Mouse (Mus musculus) hindbrain, embryonic 16.5 days (tissue): ENCODE data around the gene Acer3. TPM values are rescaled to one million over a fixed set of nuclear protein-coding genes. Genes with fewer than 3 reads are reported as not detected.
A peak's percentile ranks its signal among the peaks of the same experiment; 100 is the strongest.

Experiments
- ATAC-seq: fragments of 200-750 bp; cut with Nextera tagmentation; 2 replicates; pipeline ENCODE4 v1.8.0; 2017; ENCODE audit warnings: moderate TSS enrichment, moderate library complexity
- H3K27ac ChIP-seq: fragments of 300-500 bp; sonication (generic); 2 replicates; pipeline ENCODE4 v1.5.1; 2014; ENCODE audit warnings: low read depth, mild to moderate bottlenecking, control low read depth, low read length, moderate library complexity
- H3K27me3 ChIP-seq: fragments of 300-500 bp; sonication (generic); replicated peaks from 2 replicates; pipeline ENCODE4 v1.6.1; 2014; ENCODE audit warnings: low read length; ENCODE audit not compliant: control insufficient read depth, insufficient read depth
- H3K36me3 ChIP-seq: fragments of 300-500 bp; sonication (generic); 2 replicates; pipeline ENCODE4 v1.6.1; 2014; ENCODE audit warnings: mild to moderate bottlenecking, low read length, moderate library complexity, mixed read lengths; ENCODE audit not compliant: control insufficient read depth, insufficient read depth
- H3K4me1 ChIP-seq: fragments of 300-500 bp; sonication (generic); 2 replicates; pipeline ENCODE4 v1.6.1; 2014; ENCODE audit warnings: low read depth, low read length; ENCODE audit not compliant: control insufficient read depth, insufficient read depth
- H3K4me2 ChIP-seq: fragments of 300-500 bp; sonication (generic); 2 replicates; pipeline ENCODE4 v1.6.1; 2014; ENCODE audit warnings: mild to moderate bottlenecking, low read length, control low read depth, moderate library complexity
- H3K4me3 ChIP-seq: fragments of 300-500 bp; sonication (generic); 2 replicates; pipeline ENCODE4 v1.5.1; 2014; ENCODE audit warnings: mild to moderate bottlenecking, low read length, control low read depth, moderate library complexity
- H3K9ac ChIP-seq: fragments of 300-500 bp; sonication (generic); 2 replicates; pipeline ENCODE4 v1.6.1; 2014; ENCODE audit warnings: low read depth, mild to moderate bottlenecking, control low read depth, low read length, moderate library complexity
- H3K9me3 ChIP-seq: fragments of 300-500 bp; sonication (generic); 2 replicates; pipeline ENCODE4 v1.6.1; 2014; ENCODE audit warnings: mild to moderate bottlenecking, low read length, moderate library complexity; ENCODE audit not compliant: control insufficient read depth
- WGBS: fragments of 180-500 bp; shearing (Covaris S2); extraction: QIAGEN DNeasy Blood & Tissue Kit; methylation state at CpG from one replicate; pipeline ENCODE4 v1.1.7; 2014; 5-methylcytosine and 5-hydroxymethylcytosine counted together
- polyA plus RNA-seq: library from polyadenylated mRNA; unstranded; fragments of >200 nt; fragmentation: Nextera tagmentation; extraction: Ambion mirVana; gene quantifications from 2 replicates; pipeline ENCODE4 v1.2.1, GENCODE M21; 2015

Gene Acer3
- polyA plus RNA-seq, 1 experiment from 2014 or later, result 29.5 TPM

GRCm38 (mm10) chr7:98172661-98173060, 148.3 kb downstream of the Acer3 start:
- H3K9ac ChIP-seq, result no peak overlapping the region
- ATAC-seq, result no peak
- WGBS, result 83% methylated on average over 8 of the region's 8 CpGs

GRCm38 (mm10) chr7:98171141-98172073, 149.6 kb downstream of the Acer3 start:
- ATAC-seq, result 0 out of 2 replicates have a peak, but pooled peaks have one; percentile 22
- Histone ChIP-seq H3K4me3 (no peak overlapping the region), H3K27me3 (no peaks in the 10 kb centered on the region), H3K4me1 (peaks cover 4% of the 10 kb centered on the region), H3K9ac (peak overlapping the region; percentile 36; the same call in 1 of the 2 replicates), H3K4me2 (no peak overlapping the region), H3K27ac (no peak overlapping the region), H3K36me3 (no peaks in the 10 kb centered on the region), H3K9me3 (no peaks in the 10 kb centered on the region)
- 65% methylated on average over 6 of the region's 6 CpGs for WGBS

More at GRCm38 (mm10) chr7:98172661-98173060, 148.3 kb downstream of the Acer3 start:
- Histone ChIP-seq H3K9me3 (no peaks in the 10 kb centered on the region), H3K27ac (no peak overlapping the region), H3K36me3 (no peaks in the 10 kb centered on the region), H3K4me1 (peaks cover 14% of the 10 kb centered on the region), H3K27me3 (no peaks in the 10 kb centered on the region), H3K4me3 (no peak overlapping the region), H3K4me2 (no peak overlapping the region)

GRCm38 (mm10) chr7:98164999-98165528, 155.9 kb downstream of the Acer3 start:
- WGBS, result 56% methylated on average over 10 of the region's 10 CpGs
- H3K27me3 ChIP-seq, result no peaks in the 10 kb centered on the region
- H3K9ac ChIP-seq, result no peak overlapping the region; the same call in 1 of the 2 replicates
- peak; percentile 59; the same call in 1 of the 2 replicates for ATAC-seq
- no peak overlapping the region for H3K4me3 ChIP-seq
- peak overlapping the region; percentile 56; the same call in 1 of the 2 replicates for H3K27ac ChIP-seq
- no peak overlapping the region for H3K4me2 ChIP-seq
- peaks cover 17% of the 10 kb centered on the region for H3K4me1 ChIP-seq
- no peaks in the 10 kb centered on the region for H3K9me3 ChIP-seq
- peaks cover 2% of the 10 kb centered on the region; the same call in 1 of the 2 replicates for H3K36me3 ChIP-seq

- ATAC-seq, result 0 out of 2 replicates have a peak, but pooled peaks have one; percentile 15
- peaks cover 2% of the 10 kb centered on the region; the same call in 1 of the 2 replicates for H3K36me3 ChIP-seq
- H3K4me3 ChIP-seq, result no peak overlapping the region
- no peak overlapping the region for H3K9ac ChIP-seq
- no peak overlapping the region for H3K4me2 ChIP-seq
- 65% methylated on average over 9 of the region's 9 CpGs for WGBS
- no peak overlapping the region for H3K27ac ChIP-seq
- no peaks in the 10 kb centered on the region for H3K27me3 ChIP-seq
- H3K9me3 ChIP-seq, result no peaks in the 10 kb centered on the region
- peaks cover 18% of the 10 kb centered on the region for H3K4me1 ChIP-seq
These were observed 156.5 kb downstream of the Acer3 start for GRCm38 (mm10) chr7:98164382-98164998.

GRCm38 (mm10) chr7:98163700-98164099, 157.3 kb downstream of the Acer3 start:
- Histone ChIP-seq H3K36me3 (peaks cover 2% of the 10 kb centered on the region; the same call in 1 of the 2 replicates), H3K4me2 (no peak overlapping the region), H3K27ac (no peak overlapping the region), H3K9ac (no peak overlapping the region), H3K4me1 (peaks cover 20% of the 10 kb centered on the region), H3K9me3 (no peaks in the 10 kb centered on the region), H3K27me3 (no peaks in the 10 kb centered on the region), H3K4me3 (no peak overlapping the region)
- 55% methylated on average over 3 of the region's 3 CpGs for WGBS
- no peak for ATAC-seq

GRCm38 (mm10) chr7:98162239-98162638, 158.8 kb downstream of the Acer3 start:
- peaks cover 26% of the 10 kb centered on the region for H3K4me1 ChIP-seq
- no peak overlapping the region for H3K4me3 ChIP-seq
- WGBS, result 87% methylated on average over 6 of the region's 6 CpGs
- no peak overlapping the region for H3K4me2 ChIP-seq
- no peak for ATAC-seq
- no peak overlapping the region for H3K27ac ChIP-seq
- no peak overlapping the region for H3K9ac ChIP-seq
- H3K27me3 ChIP-seq, result no peaks in the 10 kb centered on the region
- peaks cover 2% of the 10 kb centered on the region; the same call in 1 of the 2 replicates for H3K36me3 ChIP-seq
- no peaks in the 10 kb centered on the region for H3K9me3 ChIP-seq

- Histone ChIP-seq H3K4me2 (no peak overlapping the region), H3K27ac (0 out of 2 replicates have a peak overlapping the region, but pooled peaks have one; percentile 1), H3K4me1 (peaks cover 31% of the 10 kb centered on the region), H3K4me3 (no peak overlapping the region), H3K9ac (no peak overlapping the region), H3K36me3 (peaks cover 2% of the 10 kb centered on the region; the same call in 1 of the 2 replicates), H3K9me3 (no peaks in the 10 kb centered on the region), H3K27me3 (no peaks in the 10 kb centered on the region)
- 59% methylated on average over 8 of the region's 8 CpGs for WGBS
- no peak for ATAC-seq
These were observed 160.8 kb downstream of the Acer3 start for GRCm38 (mm10) chr7:98160041-98160740.

GRCm38 (mm10) chr7:98158481-98158880, 162.5 kb downstream of the Acer3 start:
- H3K27ac ChIP-seq, result no peak overlapping the region
- no peak overlapping the region for H3K4me2 ChIP-seq
- no peak for ATAC-seq
- peaks cover 25% of the 10 kb centered on the region for H3K4me1 ChIP-seq
- H3K9ac ChIP-seq, result no peak overlapping the region
- peaks cover 2% of the 10 kb centered on the region; the same call in 1 of the 2 replicates for H3K36me3 ChIP-seq
- no peaks in the 10 kb centered on the region for H3K9me3 ChIP-seq
- 61% methylated on average over 8 of the region's 8 CpGs for WGBS
- no peak overlapping the region for H3K4me3 ChIP-seq
- no peaks in the 10 kb centered on the region for H3K27me3 ChIP-seq
